Mouse (Mus musculus) A20 (cell line): ENCODE results near the gene Dgcr6.

Source experiments
- DNase-seq: peaks from one replicate; pipeline ENCODE4 v3.0.0-alpha.2; 2011; ENCODE audit warnings: low read depth, low spot score

Dgcr6 gene

DNA sequence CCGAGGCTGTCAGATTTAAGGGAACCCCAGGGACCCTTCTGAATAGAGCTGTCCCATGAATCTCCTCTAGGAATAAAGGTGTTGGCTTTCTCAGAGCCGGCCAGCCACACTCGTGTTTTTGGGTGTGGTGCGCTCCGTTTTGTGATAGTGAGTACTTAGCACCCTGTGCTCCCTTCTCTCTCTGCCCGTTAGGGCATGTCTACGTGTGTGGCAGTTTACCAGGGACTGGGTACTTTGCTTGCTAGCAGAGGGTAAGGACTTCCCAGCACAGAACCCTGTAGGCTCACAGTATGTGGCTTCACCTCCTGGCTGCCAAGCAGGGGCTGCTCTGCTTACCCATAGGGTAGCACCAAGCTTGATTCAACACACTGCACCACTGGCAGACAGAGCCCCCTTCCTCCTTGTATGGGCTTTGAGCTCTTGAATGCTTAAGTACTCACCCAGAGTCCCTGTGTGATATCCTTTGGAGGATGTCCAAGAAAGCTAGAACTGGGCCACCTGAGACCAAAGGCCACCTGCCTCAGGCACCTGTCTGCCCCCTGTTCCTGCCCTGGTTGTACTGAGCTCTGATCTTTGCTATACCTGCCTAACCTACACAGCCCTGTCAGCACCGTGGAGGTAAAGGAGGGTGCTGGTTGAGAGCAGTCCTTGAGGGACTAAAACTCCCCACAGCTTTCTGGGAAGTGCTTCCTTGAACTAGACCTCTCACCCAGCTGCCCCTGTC is 16.2 kb downstream of the Dgcr6 start:
- DNase-seq = no peak

DNA sequence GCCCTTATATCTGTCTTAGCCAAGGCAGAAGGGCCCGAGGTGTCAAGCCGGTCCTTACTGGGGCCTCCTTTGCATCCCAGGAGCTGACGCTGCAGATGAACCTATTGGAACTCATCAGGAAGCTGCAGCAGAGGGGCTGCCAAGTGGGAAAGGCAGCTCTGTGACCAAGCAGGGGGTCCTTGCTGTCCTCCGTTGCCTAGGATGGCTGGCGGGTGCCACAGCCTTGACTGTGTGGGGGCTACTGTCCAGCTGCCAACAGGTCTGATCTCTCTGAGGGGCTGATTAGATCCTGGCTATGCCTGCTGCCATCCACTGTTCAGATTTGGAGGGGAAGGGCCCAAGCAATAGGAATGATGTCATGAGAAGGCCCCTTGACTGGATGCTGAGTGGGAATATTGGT is 18.1 kb downstream of the Dgcr6 start:
- DNase-seq = no peak

DNA sequence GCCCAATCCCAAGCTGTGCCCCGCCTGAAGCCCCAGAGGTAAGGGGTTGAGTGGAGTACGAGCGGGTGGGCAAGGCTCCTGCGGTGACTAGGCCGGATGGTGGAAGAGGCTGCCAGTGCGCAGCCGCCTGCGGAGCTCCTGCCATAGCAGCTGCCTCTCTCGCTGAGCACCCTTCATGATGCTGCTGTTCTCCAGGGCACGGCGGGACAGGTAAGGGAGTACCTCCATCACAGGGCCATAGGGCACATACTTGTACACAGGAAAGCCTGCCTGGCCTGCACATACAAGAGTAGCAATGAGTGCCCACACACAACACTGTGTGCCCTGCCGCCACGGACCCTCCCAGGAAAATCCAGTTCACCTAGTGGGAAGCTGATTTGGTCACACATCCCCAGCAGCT is 19.4 kb downstream of the Dgcr6 start:
- DNase-seq = no peak

DNA sequence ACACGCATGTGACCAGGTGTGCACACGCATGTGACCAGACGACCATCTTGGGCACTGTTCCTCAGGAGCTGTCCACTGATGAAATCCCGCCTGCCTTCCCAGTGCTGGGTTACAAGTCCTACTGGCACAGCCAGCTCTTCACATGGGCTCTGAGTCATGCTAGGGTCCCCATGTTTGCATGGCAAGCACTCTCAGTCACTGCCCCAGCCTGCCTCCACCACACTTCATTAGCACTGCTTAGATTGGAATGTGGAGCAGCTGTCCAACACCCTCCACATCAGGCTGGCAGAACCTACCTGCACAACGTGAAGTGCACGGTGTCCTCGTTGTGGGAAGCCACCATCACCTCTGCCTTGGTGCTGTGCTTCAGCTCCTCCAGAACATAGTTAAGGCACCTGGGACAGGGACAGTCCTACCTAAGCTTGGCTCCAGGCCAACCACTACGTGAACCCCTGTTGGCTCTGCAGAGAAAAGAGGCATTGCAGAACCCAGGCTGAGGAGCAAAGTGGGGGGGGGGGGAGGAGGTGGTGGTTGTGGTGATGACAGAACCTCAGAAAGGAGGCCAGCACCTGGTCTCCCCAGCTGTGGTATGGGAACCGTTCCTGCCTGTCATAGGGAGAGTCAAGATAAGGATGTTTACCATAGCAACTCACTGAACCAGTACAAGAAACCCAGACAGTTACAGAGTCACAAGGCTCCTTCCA is 20.8 kb downstream of the Dgcr6 start:
- DNase-seq = peak; percentile 70

DNA sequence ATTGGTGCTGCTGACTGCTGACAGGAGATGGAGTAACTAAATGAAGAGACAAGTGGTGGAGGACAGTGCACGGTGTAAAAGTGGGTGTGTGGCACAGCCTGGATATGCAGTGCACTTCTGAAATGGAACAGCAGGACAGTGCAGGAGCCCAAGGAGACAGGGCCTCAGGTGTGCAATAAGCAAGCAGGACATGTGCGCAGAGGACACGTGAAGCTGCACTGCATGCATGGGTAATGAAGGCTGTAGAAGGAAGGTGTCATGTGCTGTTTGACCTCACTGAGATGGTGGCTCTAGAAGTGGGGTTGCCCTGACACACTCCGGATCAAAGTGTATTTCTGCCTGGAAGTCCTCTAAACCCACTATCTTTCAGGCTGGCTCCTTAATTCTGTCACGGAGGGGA is 22.0 kb downstream of the Dgcr6 start:
- peak; percentile 72 for DNase-seq

DNA sequence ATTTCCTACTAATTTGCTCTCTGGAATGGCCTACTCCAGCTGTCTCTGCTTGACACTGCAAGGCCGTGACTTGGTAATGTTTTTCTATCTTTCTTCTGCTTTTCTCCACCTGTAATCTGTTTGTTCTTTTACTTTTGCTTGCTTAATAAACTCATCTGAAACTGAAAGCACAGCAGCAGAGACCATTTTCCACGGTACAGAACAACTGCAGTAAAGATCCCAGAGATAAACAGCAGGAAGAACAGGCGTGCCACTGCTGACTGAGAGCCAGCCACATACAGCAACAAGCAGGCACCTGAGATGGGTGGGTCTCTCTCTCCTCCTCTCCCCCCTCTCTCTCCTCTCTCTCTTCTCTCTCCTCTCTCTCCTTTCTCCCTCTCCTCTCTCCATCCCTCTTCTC is 22.5 kb downstream of the Dgcr6 start:
- peak; percentile 55 for DNase-seq

DNA sequence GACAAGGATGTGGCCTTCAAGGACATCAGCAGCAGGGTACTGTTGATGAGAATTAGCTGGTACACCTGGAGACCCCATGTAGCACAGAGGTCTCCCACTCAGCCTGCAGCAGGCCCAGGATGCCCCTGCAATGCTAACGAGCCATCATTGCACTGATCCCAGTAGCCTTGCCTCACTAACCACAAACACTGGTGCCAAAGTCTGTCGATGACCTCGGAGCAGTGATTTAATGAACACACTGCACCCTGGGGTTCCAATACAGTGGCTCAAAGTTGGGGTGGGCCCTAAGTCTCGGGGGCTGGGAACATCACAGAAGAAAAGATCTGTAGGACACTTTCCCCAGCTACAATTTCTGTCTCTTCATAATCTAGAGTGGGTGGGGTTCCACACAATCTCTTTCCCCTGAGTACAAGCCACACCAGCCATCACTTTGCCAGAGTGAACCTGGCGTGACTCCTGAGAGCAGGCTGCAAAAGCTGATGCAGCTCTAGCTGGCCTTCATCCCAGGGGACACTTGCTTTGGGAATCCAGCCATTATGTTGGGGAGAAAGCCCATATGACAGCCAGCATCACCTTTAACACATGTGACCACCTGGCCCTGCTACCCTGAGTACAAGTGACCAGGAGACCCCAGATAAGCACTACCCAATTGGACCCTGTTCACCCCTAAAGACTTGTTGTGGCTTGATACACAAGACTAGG is 25.8 kb downstream of the Dgcr6 start:
- no peak for DNase-seq

DNA sequence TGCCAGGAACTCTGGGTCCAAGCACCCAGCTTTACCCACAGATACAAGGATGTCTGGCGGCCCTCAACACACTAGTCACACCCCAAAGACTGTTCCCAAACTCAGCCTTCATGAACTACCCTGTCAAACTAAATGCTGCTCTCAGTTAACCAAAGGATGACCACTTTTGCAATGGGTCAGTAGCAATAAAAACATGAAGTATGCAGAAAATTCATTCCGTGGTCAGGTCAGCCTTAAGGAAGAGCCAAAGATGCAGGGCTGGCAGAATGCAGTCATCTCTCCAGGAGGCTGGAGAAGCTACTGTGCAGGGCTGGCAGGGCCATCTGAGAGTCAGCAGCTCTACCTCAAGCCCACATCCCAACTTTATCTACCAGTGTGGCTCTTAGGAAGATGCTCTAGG is 26.6 kb downstream of the Dgcr6 start:
- DNase-seq = no peak

DNA sequence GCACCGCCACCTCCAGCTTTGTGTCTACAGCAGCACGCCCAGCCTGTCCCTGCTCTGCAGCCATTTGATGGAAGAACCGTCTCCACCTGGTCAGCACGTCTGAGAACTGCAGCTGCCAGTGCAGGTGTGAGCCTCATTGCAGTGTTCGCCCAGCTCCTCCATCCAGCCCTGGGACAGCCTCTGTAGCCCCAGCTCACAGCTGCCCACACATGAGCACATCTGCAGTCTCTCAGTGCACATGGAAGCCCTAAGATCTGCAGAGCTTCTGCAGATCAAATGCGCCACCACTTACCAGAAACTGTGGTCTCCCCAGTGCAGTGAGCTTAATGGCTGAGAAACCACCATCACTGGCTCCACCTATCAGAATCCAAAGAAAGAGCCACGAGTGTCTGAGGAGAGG is 27.5 kb downstream of the Dgcr6 start:
- peak; percentile 36 for DNase-seq

DNA sequence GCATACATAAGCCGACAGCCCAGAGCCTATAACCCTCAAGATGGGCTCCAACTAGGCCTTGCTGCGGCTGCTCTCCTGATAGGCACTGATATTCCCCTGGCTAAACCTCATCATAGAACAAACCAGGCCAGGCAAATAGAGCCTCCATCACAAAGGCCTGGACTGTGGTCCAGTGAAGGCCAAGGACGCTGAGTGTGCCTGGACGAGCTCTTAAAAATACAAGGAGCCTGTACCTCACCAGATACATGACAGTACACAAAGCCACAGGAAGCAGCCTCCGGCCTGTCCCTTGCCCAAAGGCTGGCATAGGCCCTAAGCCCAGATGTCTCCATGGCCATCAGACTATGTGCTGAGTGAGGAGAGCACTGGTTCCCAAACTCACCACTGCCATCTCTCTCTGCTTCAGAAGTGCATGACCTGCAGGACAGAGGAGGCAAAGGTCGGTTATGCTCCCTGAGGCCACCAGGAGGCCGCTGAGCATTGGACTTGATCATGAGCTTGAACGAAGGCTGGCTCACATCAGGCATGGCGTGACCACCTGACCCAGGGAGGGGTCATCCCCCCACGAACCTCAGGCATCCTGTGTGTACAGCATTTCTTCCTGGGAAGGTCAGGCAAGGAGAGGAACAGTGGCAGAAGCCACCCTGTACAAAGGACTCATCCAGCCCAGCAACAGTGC is 28.6 kb downstream of the Dgcr6 start:
- no peak for DNase-seq

DNA sequence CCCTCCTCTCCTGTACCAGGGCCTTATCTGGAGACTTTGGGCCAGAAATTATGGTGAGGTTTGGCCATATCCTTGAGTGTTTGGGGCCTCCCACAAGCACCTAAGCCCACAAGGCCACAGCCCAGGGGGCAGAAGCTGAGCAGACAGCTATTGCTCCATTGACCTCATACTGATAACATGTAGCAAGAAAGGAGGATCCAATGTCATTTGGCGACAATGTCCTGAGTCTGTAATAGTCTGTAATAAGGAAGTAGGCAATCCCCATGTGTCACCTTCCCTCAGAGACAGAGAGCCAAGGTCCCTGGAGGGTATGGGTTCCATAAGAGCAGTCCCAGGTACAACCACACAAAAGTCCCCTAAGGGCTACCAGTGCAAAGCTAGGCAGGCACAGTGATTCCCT is 29.6 kb downstream of the Dgcr6 start:
- no peak for DNase-seq

DNA sequence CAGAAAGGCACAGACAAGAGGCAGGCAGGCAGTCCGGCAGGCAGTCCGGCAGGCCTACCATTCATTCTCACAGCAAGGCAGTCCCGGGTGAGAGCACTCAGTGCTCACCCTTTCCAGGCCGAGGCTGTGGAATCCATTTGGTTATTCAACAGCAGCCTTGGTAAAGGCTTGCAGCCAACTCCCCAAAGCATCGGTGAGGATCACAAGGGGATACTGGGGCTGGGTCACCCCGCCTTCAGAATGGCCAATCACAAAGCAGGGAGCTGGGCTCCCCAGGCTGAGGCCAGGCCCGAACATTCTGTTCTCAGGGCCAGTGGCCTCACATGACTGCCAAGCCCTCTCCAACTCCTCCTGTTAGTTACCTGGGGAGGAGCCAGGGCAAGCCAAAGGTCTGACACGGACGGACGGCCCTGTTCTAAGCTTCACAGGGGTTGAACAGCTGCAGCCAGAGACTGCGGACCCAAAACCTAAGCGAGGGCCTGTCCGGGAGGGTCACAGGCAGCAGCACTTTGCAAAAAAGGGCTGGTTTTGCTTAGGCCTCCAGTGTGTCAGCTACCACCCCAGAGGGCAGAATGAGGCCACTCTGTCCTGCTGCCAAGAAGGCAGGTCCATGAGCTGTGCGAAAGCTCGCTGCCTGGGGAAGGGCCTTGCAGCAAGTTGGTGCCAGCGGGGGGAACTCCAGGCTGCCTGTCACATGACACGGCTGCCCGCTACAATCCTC is 30.7 kb downstream of the Dgcr6 start:
- no peak for DNase-seq

DNA sequence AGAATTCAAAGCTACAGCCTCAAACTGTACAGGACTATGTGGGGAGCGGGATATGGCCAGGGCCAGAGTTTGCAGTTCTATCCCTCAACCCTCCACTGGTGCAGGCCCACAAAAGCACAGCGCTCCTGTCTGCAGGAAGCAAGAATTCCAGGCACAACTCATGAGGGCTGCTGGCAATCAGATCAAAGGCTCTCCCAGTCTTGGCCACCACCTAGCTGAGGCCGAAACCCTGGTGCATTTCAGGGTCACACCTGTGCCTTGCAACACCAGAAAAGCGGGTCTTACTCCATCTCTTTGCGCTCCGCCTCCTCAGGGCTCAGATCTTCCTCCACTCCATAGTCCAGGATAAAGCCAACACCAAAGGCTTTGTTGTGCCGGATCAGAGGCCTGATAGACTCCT is 31.6 kb downstream of the Dgcr6 start:
- DNase-seq = no peak

DNA sequence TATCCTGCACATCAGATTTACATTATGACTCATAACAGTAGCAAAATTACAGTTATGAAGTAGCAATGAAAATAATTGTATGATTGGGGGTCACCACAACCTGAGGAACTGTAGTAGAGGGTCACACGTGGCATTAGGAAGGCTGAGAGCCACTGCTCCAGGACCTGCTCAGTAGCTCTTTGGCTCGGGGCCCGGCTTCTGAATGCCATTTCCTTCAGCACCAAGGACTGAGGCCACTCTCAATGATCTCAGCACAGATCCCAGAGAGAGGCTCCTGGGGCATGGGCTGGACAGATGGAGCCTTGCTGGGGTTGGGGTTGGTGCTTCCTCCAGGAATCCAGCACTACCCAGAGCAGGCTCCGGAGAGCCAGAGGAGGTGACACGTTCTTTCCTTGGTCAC is 34.4 kb downstream of the Dgcr6 start:
- no peak for DNase-seq

DNA sequence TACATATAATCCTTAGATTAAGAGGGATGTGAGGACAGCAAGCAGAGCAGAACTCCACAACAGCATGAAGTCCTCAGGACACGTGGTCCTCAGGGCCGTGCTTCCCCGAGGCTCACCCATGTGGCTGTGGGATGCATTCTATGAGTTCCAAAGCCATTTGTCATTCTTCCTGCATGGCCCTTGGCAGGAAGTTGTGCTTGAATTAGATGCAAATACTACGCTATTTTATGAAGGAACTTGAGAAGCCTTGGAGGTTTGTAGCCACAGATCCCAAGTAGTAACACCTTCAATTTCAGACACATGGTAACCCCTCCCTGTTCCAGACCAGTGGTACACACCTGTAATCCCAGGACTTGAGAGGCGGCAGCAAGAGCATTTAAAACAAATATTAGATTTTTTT is 43.7 kb downstream of the Dgcr6 start:
- no peak for DNase-seq

DNA sequence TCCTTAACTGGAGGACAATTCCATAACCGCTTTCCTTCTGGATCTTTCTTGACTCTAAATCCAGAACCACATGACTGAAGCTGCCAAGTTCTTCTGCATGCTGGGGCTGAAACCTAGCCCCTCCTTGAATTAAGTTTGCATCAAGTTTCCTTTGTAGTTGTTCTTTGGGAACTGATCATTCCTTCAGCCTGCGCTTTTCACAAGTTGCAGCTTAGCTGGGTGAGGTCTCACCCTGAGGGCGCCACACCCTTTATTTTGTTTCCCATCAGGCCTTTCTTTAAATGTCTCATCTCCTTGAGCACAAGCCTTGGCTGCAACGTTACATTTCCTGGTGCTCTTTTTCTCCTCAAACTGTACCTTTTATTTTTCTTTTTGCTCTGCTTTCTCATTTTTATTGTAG is 50.2 kb downstream of the Dgcr6 start:
- no peak for DNase-seq

DNA sequence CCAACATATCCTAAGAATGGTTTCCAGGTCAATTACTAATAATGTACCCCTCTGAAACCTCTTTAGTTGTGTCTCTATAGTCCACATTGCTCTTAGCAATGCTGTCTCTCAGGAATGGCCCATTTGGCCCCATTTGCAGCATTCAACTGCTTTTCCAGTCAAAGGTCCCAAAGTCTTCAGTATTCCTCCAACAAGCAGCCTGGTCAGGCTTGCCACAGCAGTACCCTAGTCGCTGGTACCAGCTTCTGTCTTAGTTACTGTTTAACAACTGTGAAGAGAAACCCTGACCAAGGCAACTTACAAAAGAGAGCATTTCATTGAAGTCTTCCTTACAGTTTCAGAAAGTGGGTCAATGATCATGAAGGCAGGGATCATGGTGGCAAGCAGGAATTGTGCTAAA is 50.7 kb downstream of the Dgcr6 start:
- DNase-seq = no peak

DNA sequence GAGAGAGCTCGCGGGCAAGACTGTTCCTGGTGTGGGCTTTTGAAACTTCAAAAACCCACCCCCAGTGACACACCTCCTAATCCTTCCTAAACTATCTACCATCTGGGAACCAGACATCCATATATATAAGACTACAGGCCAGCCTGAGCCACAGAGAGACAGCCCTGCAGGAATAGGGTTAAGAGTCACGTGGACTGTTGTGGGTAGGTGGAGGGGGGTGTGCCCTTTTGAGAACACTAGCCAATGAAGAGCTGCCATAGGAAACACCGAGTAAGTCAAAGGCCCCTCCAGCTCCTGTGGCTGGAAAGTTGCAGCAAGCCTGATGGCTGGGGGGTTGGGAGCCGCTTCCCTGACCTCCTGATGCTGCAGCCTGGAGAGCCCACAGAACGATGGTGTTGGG is 51.1 kb downstream of the Dgcr6 start:
- no peak for DNase-seq

DNA sequence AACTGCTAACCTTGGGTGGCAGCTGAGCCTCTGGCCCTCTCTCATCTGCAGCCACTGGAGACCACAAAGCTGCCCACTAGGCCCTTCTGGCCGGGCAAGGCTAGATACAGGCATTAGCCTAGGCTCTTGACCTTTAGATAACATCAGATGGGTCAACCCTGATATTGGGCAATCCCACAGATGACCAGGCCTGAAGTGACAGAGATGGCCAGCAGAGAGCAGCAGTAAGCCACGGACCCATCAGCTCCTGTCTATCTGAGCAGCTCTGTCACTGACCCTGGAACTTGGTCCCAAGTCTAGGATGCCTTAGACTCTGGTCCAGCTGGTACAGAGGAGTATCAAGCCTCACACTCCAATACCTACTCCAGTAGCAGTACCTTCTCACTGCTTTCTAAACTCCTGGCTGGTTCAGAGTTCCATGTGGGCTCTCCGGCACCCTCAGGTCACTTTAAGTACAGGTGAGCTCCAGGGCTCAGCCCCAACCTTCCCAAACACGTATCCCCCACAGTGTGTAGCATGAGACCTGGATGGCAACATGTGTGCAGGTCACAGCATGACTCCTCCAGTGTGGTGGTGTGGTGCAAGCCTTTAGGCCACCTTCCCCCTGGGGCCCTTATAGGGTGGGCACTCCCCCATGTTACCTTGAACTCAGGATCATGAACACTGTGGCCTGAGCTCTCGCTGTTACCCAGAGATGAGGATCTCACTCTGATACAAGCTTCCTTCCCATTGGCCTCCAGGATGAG is 55.7 kb downstream of the Dgcr6 start:
- peak; percentile 46 for DNase-seq

DNA sequence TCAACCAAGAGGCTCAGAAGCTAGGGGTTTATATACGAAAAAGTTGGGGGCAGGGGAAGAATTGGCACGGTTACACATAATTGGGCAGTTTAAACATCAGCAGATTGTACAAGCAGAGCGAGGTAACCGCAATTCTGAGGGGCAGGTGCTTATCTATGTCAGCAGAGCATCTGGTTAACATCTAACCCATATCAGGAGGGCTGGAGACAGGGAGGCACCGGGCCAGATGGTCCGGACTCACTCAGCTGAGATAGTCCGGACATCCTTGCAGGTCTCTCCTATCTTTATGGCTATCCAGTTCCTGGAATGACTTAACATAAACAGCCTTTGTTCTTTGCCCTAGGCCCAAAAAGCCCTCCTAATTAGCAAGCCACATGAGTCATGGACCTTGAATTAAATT is 58.4 kb downstream of the Dgcr6 start:
- no peak for DNase-seq

DNA sequence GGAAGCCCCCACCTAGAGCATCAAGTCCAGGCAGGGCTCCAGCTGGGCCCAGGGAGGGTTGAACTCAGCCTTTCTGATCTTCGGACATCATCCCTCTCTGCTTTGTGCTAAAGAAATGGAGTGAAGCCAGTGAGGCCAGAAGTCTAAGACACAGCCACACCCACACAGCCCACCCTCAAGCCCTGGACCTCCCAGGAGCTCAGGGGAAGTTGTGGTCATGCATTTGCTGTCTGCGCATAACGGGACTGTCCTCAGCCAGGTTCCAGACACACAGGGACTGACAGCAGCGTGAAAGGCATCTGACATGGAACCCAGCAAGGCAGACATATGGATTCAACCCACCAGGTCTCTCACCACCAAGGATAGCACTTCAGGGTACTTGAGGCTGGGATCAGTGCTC is 63.8 kb downstream of the Dgcr6 start:
- DNase-seq = no peak
